Mouse (Mus musculus): ENCODE results near the gene Cyp2c23.

The Cyp2c23 gene

DNA sequence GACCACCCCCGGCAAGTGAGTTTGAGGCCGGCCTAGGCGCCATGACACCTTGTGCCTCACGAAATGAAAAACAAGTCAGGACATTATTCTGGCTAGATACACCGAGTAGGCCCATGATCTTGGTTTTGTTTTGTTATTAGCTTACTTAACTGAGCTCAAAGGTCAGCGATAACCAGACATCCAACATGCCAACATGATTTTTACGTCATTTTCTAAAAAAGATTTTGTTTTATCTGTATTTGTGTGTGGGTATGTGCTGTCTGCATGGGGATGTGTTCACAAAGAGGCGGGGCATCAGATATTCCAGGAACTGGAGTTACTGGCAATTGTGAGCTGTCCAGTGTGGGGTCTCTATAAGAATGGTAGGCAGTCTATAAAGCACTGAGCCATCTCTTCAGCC is 56.9 kb downstream of the Cyp2c23 start:
- DNase-seq (ENCODE audit: low spot score): no peak

DNA sequence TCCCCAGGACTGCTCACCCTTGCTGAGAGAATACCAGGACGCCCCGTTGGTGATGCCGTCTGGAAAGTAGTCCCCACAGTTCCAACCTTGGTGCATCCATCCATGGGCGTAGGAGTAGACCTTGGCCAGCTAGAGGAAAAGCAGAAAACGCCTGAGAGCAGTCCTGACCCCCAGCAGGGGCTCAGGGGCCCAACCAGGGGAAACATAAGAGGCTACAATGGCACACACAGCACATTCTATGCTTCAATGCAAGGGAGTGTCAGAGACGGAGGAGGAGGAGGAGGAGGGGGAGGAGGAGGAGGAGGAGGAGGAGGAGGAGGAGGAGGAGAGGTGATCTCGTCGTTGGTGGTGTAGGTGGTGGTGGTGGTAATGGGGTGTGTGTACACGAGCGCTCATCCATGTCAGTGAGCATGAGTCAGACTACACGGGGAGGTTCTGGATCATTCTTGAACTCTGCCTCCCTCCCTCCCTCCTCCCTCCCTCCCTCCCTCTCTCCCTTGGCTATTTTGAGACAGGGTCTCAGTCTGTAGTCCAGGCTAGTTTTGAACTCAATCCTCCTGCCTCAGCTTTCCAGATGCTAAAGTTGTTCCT is 60.5 kb downstream of the Cyp2c23 start:
- no peak for DNase-seq (ENCODE audit: low spot score)

DNA sequence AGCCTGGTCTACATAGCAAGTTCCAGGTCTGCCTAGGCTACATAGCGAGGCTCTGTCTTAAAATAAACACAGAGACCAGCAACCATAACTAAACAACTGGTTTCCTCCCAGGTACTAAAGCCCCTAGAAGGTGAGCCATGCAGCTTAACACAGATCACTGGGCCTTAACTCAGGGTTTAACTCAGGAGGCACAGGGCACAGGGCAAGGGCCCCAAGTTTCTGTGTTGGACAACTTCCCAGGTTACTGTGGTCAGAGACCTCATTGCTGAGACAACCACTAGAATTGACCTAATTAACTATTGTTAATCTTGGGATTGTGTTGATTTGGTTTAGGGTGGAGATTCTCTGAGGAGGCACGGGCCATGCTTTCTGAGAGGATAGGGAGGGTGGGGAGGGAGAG is 62.5 kb downstream of the Cyp2c23 start:
- DNase-seq (ENCODE audit: low spot score): no peak

DNA sequence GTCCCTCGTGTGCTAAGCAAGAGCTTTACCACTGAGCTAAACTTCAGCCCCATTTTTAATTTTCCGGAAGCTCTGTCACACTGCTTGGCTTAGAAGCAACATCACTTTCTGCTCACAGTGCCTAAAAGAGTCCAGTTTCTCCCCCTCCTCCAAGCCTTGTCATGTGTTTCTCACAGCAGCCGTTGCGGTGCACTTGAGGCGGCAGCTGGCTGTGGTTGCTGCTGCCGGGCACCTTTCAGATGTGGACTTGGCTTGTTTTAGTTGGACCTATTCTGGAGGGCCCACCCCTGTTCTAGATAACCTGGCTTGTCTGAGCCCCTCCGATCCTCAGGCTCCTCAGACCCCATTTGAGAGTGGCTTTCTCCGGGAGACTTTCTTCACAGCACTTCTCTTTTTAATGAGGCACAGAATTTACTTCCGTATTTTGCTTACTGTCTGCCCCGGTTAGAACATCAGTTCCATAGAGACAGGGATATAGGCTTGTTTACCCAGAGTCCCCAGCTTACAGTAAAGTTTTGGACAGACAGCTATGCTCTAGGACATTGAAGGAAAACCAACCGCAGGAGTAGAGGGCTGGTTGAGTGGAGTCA is 63.4 kb downstream of the Cyp2c23 start:
- DNase-seq (ENCODE audit: low spot score): no peak

DNA sequence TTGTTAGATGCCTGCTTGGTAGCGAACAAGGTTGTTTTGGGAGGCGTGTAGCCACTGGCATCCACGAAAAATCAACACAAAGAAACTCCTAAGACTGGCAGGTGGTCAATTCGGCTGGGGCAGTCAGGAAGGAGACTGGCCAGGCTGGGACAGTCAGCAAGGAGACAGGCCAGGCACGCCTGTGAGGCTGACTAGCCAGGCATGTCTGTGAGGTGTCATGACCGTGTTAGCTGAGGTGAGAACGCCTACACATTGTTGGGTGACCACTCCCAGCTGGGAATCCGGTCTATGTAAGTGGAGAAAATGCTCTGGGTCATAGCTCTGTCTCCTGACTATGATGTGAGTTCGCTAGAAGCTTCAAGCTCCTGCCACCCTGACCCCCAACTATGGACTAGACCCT is 66.2 kb downstream of the Cyp2c23 start:
- DNase-seq (ENCODE audit: low spot score): no peak

DNA sequence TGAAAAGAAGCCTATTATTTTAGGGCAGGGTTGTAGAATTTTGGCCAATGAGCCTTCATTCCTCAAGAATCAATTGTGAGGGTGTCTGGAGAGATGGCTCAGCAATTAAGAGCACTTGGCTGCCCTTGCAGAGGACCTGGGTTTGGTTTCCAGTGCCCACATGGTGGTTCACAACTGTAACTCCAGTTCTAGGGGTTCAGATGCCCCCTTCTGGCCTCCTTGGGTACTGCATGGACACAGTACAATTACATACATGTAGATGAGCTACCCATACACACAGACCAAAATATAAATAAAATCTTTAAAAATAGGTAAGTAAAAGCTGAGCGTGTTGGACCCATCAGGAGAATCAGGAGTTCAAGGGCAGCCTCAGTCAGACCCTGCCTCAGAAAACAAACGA is 67.8 kb downstream of the Cyp2c23 start:
- no peak for DNase-seq (ENCODE audit: low spot score)

DNA sequence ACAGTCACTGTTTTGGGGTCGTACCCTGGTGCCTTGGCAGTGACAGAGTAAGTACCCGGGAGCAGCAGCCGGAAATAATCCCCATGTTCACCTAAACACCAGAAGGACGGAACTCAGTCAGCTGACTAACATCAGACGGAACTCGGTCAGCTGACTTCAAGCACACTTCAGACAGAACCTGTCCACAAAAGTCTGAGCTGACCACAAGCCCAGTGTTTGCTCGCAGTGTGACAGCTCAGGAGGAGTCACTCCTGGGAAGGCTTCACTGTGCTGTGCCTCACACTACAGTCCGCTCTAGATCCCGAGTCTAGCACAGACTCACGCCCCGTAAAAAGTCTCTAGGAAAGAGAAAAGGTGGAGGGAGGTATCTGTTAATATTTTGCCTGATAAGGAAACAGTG is 69.0 kb downstream of the Cyp2c23 start:
- no peak for DNase-seq (ENCODE audit: low spot score)

DNA sequence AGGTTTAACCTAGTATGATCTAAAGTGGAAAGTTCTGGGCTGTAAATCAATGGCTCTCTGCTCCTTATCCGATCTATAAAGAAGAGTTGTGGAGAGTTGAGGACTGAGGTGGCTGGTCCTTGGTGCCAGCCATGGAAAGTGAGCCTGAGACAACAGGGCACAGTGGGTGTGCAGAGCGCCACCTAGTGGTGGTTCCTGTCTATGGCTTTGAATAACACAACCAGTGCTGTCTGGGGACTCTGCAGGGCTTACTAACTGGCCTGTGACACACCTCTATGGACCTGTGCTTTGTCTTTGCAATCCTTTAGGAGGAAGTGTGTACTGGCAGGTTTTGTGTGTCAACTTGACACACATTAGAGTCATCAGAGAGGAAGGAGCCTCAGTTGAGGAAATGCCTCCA is 69.8 kb downstream of the Cyp2c23 start:
- DNase-seq (ENCODE audit: low spot score): peak; percentile 89

DNA sequence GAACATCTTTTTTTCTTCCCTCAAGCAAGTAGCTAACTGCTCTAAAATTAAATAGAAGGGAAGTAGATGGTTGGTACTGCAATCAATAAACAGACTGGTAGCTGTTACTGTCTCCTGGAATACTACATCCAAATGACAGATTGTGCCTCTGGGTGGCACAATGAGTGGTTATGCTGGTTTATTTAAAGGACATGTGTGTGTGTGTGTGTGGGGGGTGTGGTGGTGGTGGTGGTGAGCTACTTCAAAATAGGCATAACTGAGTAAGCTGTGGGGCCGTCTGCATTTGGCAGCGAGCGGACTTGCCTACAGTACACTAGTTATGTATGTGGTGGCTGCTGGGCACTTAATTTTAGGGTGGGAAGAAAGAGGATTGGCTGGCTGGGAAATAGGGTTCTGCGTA is 71.1 kb downstream of the Cyp2c23 start:
- DNase-seq (ENCODE audit: low spot score): no peak

DNA sequence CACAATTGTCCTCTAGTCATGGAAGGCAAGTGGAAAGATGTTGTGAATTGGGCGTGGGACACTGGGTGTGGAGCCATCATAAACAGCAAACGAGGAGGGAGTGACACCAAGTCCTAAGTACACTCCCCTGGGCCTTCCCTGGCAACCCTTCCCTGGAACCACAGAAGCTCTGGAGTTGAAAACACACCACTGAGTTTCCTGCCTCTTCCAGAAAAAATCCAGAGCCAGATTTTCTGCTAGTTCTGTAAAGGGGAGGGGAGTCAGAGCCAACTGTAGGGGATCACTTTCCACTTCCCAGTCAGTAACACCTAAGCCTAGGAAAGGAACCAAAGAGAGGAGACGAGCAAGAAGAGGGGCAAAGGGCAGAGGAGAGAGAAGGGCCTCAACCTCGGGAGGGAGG is 71.6 kb downstream of the Cyp2c23 start:
- no peak for DNase-seq (ENCODE audit: low spot score)

DNA sequence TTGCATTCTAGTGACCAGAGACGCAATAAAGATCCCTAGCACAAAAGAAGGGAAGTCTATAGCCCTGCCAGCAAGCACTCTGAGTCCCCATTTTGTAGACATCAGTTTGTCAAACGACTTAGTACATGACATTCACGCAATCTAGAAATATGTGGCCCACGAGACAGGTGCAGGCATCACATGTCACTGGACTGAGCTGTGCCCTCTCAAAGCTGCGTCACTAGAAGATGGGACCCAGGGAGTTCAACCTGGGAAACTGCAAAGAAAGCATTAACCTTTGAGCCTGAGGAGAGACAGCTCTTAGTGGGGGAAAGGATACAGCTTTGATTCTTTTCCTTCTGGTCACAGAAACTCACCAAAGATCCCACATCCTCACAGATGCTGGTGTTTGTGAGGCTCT is 73.7 kb downstream of the Cyp2c23 start:
- DNase-seq (ENCODE audit: low spot score): no peak

Data from testis, postnatal 10 days (tissue).